Mouse (Mus musculus): ENCODE data around the gene Grem1.

GRCm38 (mm10) chr2:113781521-113781920 lies 23.1 kb upstream of the Grem1 start:
- no peak for TF ChIP-seq POLR2A (IDR thresholded peaks at IDR 0.05; ENCODE audit: low read depth, low read length)
- no peak for TF ChIP-seq CTCF (conservative IDR thresholded peaks at IDR 0.05; ENCODE audit: insufficient read depth, insufficient read length, low read depth, low read length)

Measured in kidney, adult 2 months (tissue).